Mouse (Mus musculus): ENCODE measurements around the gene Hadha. TPM values are rescaled to one million over a fixed set of nuclear protein-coding genes. Genes with fewer than 3 reads are reported as not detected.
A peak's percentile ranks its signal among the peaks of the same experiment; 100 is the strongest.

Gene Hadha
- total RNA-seq (2017) = 123 and 139 TPM in 2 replicates

DNA sequence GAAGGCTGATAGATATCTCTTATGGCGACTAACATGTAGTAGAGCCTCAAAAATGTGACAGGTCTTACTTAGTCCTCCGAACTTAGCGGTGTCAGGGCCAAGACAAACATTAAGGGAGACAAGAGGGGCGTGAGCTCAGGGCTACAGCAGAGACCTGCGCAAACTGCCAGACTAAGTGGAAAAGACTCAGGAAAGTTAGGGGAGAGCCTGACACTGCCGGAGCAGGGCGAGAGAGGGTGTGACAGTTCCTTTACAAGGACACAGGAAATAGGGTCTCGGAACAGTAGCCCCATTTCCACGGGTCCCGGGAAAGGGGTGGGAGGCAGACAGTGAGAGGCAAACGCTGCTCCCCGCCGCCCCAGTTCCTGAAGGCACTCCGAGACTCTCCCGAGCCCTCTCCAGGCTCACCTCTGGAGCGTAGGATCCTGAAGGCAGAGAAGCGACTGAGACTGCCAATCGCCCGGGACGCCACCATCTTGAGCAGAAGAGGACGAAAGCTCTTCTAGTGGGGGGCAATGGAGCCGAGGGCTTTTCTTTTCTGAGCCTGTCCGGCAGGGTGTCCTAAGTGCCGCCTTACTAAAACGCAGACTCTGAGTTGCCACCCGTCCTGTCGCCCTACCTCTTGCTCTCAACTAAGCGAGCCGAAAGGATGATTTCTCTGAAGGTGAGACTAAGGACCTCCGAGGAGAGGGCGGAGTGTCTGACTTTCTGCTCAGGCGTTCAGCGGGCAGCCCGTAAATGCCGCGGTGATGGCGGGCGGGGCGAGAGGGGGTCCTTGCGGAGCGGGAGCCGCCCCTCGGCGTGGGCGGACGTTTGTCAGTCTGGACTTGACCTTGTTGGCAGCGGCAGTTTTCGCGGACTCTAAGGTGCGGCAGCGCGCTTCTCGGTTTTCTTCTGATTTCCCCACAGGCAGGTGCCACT lies at the start of gene Hadha, which contains the start of gene Hadhb:
TSS of gene Hadha (minus strand) at position 689 of the 921 bp plus-strand sequence.
TSS of gene Hadhb (plus strand) at position 775 of the 921 bp plus-strand sequence.
- peak; percentile 90 to 91 for ATAC-seq (replicated peaks in 1 of 2; ENCODE audit: insufficient read depth in 1 of 2, low FRiP score in 2 of 2, low TSS enrichment in 1 of 2, low read depth in 1 of 2, poor library complexity in 2 of 2, severe bottlenecking in 2 of 2)

DNA sequence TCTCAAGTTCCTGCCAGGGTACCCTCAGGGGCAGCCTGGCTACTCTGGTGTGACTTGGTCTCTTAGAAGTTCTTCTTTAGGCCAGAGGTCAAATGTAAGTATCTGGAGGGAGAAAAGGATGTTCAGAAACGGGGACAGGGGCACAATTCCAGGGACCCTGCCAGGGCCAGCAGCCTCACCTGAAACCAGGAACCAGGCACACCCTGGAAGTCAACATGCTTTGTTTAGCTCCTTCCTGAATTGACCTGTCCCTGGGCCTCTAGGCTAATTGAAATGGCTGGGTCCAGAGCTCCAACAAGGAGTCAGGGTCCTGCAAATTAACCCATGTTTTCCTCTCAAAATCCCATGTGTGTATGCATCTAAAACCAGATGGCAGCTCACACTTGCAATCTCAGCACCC lies 49.5 kb upstream of the Hadha start:
- no peak for ATAC-seq (replicated peaks in 1 of 2; ENCODE audit: insufficient read depth in 1 of 2, low FRiP score in 2 of 2, low TSS enrichment in 1 of 2, low read depth in 1 of 2, poor library complexity in 2 of 2, severe bottlenecking in 2 of 2)

DNA sequence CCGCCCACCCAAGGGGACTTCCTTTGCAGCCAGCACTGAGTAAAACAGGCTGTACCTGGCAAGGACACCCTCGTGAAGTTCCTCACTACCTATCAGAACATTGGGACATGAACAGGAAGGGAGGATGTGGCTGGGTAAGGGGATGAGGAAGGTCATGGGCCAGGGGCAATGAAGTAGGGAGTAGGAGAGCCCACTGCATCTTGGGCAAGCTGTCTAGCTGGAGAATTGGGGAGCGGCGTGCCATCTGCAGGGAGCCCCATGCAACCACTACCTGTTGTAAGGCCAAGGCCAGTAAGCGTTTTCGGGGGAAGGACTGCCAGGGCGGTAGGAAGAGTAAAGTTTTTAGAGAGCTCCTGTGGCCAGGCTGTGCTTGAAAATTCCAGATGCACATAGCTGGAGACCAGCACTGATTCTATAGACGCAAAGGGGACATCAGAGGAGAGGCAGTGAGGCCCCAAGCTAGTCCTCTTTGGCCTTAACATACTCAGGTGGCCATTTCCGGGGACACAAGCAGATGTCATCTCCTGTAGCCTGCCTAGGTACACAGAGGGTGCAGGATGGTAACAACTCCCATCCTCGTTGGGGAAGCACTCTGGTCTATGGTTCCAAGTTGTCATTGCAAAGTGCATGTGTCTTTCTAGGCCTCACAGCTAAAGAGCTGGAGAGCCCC lies 48.4 kb upstream of the Hadha start:
- no peak for ATAC-seq (replicated peaks in 1 of 2; ENCODE audit: insufficient read depth in 1 of 2, low FRiP score in 2 of 2, low TSS enrichment in 1 of 2, low read depth in 1 of 2, poor library complexity in 2 of 2, severe bottlenecking in 2 of 2)

DNA sequence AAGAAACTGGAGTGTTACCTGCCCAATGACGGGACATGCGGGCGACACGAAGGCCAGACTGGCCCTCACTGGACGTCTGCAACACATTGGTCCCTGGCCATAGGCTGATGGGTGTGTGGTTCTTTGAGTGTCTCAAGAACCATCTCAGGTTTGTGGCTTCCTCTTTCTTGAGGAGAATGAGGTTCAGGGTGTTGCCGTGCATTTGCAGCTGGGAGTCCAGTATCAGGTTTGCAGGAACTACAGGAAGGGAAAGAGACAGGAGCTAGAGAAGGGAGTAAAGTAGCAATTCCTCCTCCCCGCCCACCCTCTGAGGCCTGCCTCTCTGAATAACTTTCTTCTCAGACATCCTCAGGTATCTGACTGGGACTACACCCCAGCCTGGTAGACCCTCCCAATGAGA lies 47.3 kb upstream of the Hadha start:
- ATAC-seq (replicated peaks in 1 of 2; ENCODE audit: insufficient read depth in 1 of 2, low FRiP score in 2 of 2, low TSS enrichment in 1 of 2, low read depth in 1 of 2, poor library complexity in 2 of 2, severe bottlenecking in 2 of 2) = no peak

DNA sequence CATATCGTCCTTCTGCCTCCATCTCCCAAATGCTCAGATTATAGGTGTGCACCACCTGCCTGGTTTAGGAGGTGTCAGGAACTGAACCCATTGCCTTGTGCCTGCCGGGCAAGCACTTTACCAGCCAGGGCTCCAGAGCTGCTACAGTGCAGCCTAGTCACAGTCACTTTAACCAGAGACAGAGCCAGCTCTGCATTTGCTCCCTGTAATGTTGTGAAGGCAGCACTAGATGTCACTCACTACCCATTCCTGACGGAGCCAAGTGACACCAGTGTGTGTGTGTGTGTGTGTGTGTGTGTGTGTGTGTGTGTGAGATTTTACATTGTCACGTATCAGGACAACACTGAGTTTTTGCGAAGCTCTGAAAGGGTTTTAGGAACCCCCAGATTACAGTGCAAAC lies 46.6 kb upstream of the Hadha start:
- no peak; a peak in 1 of 4 replicates for ATAC-seq (replicated peaks in 1 of 2; ENCODE audit: insufficient read depth in 1 of 2, low FRiP score in 2 of 2, low TSS enrichment in 1 of 2, low read depth in 1 of 2, poor library complexity in 2 of 2, severe bottlenecking in 2 of 2)

DNA sequence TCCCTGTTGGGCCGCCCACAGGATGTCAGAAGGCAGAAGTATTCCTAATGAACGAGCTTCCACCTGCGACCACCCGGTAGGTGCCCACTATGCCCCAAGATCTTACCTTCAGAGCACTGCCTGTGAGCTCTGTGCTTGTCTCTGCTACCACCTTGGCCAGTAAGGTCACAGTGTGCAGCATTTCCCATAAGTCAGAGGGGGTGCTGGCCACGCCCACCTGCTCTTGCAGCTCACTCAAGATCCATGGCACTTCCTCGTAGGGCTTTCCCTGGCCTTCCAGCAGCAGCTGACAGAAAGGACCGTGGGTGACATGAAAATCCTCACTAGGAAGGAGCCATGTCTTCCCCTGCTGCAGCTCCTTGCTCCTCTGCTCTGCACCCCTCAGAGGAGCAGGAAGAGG lies 43.3 kb upstream of the Hadha start:
- ATAC-seq (replicated peaks in 1 of 2; ENCODE audit: insufficient read depth in 1 of 2, low FRiP score in 2 of 2, low TSS enrichment in 1 of 2, low read depth in 1 of 2, poor library complexity in 2 of 2, severe bottlenecking in 2 of 2) = peak; percentile 61 to 71

DNA sequence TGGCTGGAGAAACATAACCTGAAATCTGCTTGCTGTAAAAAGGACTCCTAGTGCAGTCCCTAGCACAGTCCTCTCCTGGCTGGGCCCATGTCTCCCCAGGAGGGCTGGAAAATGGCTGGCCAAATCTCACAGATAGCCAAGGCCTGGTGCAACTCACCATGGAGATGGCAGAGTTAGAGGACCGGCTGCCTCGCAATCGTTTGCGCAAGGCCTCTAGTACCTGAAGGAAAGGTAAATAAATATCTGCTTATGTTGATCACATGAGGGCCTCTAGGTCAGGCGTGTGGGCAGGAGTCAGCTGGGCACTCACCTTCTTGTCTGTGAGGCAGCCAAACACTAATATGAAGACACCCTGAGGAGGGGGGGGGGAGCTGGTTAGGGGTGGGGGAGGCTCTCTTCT lies 40.4 kb upstream of the Hadha start:
- no peak for ATAC-seq (replicated peaks in 1 of 2; ENCODE audit: insufficient read depth in 1 of 2, low FRiP score in 2 of 2, low TSS enrichment in 1 of 2, low read depth in 1 of 2, poor library complexity in 2 of 2, severe bottlenecking in 2 of 2)

DNA sequence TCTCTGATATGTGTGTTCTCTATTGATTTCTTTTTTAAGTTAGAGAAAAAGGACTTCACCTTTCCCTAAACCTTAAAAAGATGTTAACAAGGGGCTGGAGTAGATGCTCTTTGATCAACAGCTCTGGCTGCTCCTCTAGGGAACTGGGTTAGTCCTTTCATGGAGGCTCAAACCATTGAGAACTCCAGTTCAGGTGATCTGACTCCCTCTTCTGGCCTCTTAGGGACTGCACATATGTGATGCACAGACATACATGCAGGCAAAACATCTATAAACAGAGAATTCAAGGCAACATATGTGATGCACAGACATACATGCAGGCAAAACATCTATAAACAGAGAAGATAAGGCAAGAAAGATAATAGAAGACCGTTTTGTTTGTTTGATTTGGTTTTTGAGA lies 37.5 kb upstream of the Hadha start:
- 0 out of 4 replicates have a peak, but pooled peaks of 1 of the 2 experiments have one; percentile 22 for ATAC-seq (replicated peaks in 1 of 2; ENCODE audit: insufficient read depth in 1 of 2, low FRiP score in 2 of 2, low TSS enrichment in 1 of 2, low read depth in 1 of 2, poor library complexity in 2 of 2, severe bottlenecking in 2 of 2)

DNA sequence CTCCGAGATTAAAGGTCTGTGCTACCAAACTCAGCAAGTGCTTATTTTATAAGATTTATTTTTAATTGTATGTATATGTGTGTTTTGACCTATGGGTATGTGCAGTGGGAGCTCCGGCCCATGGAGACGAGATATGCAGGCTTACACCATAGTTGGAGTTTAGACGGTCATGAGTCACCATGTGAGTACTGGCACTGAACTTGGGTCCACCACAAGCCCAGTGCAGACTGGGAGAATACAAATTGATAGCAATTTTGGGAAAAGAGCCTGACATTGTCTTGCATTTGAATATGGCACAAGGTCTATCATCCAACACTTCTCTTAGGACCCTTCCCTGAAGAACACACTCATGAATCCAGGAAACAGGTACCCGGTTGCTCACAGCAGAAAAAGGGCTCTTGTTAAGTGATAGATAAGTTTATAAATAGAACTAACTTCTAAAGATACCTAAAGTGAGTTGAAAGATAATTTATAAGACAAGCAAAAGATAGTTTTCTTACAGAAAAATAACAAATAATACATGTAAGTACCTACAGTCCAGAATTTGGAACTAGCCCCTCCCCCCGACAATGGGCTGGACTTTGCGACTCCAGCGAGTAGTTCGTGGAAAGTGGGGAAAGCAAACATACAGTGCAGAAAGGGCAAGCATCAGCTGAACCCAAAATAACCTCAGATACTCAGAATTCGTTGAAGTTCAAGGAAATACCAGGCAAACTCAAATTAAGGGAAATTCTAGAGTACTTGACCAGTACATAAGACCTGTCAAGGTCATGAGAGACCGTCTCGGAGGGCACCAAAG lies 32.9 kb upstream of the Hadha start:
- no peak for ATAC-seq (replicated peaks in 1 of 2; ENCODE audit: insufficient read depth in 1 of 2, low FRiP score in 2 of 2, low TSS enrichment in 1 of 2, low read depth in 1 of 2, poor library complexity in 2 of 2, severe bottlenecking in 2 of 2)

DNA sequence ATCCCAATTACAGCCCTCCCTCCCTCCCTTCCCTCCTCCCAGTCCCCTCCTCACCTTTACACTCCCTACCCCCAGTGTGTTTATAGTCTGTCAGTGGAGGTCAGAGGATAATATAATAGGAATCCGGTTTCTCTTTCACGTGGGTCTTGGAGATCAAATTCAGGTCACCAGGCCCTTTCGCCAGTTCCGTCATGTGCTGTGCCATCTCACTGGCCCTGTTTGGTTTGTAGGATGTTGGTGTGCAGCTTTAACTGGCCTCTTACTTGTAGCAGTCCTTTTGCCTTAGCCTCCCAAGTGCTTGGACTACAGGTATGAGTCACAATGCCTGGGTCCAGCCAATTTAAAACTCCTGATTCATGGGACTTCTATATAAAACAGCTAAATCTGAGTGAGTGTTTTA lies 20.8 kb upstream of the Hadha start:
- ATAC-seq (replicated peaks in 1 of 2; ENCODE audit: insufficient read depth in 1 of 2, low FRiP score in 2 of 2, low TSS enrichment in 1 of 2, low read depth in 1 of 2, poor library complexity in 2 of 2, severe bottlenecking in 2 of 2) = no peak

DNA sequence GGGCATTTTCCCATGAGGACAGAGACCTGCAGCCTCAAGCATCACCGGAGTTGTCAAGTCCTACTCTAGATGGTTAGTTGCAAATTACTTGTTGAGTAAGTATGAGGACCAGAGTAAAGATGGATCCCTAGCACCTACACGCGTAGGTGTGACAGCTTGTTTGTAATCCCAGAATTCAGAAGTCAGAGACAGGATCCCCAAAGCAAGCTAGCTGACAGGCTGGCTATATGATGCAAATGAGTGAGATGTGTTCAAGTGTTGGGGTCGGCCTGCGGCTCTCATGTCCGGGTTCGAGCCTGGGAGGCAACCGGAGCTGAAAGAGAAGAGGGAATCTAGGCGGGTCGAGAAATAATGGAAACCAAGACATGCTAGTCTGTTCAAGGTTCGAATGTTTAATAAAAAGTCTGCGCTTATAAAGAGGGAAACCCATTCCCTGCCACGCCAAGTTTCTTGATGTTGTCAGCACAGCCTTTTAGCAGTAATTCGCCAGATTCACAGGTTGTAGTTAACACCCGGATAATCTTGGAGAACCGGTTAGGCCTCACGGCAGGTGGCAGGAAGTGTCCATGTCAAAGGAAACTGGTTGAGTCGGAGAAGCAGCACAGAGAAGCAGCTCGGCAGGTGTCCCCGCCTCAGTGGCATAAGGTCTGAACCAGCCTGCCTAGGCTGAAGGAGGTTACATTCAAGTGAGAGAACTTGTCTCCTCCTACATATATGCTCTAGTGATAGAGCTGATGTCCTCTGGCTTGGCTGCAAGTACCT lies 18.1 kb upstream of the Hadha start:
- no peak for ATAC-seq (replicated peaks in 1 of 2; ENCODE audit: insufficient read depth in 1 of 2, low FRiP score in 2 of 2, low TSS enrichment in 1 of 2, low read depth in 1 of 2, poor library complexity in 2 of 2, severe bottlenecking in 2 of 2)

DNA sequence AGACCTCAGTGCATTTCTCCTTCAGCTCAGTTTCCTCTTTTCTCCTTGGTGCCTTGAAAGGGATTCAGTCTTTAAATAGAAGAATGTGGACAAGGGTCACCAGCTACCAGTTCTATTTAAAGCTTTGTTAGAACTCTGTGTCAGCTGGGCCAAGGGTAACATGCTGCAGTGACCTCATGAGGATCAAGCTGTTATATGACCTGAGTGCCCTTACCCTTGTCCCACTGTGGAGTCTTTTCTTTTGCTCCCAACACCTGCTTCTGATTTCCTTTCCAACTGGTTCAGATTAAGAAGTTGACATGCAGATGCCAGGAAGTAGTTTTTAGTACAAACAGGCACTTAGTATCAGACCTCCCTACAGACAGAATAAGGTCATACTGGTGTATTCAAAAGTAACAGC lies 17.2 kb upstream of the Hadha start:
- ATAC-seq (replicated peaks in 1 of 2; ENCODE audit: insufficient read depth in 1 of 2, low FRiP score in 2 of 2, low TSS enrichment in 1 of 2, low read depth in 1 of 2, poor library complexity in 2 of 2, severe bottlenecking in 2 of 2) = no peak

DNA sequence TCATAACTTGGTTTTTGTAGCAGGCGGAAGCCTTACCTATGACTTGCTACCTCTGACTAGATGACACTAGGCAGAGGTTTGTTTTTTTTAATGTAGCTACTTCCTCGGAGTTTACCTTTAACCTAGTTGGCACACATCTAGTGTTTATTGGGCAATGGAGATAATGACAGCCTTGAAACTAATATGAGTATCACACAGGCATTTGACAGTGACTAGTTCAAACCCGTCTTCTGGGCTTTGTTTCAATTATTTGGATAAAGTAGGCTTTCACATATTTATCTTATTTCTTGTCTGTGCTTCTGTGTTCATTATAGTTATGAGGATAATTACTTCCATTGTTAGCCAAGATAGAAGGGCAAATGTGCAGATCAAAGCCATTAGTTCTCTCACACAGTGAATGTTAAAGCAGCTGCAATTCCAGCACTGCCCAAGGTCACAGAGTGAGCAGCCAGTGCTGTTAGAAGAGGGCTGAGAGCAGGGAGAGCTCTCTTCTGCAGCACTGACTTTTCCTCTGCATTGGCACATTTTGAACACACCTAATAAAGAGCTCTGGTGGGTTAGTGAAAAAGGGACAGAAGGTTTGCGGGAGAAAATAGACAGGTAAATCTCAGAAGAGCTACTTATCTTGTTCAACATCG lies 15.5 kb upstream of the Hadha start:
- no peak for ATAC-seq (replicated peaks in 1 of 2; ENCODE audit: insufficient read depth in 1 of 2, low FRiP score in 2 of 2, low TSS enrichment in 1 of 2, low read depth in 1 of 2, poor library complexity in 2 of 2, severe bottlenecking in 2 of 2)

DNA sequence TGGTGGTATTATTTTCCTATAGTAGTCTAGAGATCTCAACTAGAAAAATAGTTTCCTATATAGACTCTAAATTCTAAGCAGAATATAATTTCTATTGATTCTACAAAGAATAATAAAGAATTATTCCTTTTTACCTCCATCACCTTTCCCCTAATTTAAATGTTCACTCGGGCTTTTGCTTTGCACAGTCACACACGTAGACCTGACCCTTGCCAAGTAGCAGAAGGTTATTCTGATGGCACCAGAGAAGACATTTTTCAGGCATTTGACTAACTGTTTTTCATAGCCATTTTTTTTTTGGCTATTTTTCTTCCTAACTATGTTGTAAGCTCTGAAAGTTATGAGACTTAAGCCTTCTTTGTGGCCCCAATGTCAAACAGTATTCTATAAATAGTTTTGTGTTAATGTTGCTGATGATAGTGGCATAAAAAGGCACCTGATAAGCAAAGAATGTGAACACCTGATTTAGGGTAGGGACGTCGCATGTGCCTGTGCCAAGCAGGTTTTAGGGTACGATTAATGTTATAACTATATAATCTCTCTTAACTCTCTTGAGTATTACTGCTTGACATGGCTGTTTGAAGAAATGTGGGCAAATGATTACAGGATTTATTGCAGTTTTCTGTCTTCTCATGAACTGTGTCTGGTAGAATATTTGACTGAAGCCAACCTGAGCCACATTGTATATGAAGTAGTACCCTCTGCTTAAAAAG lies 10.4 kb upstream of the Hadha start:
- no peak for ATAC-seq (replicated peaks in 1 of 2; ENCODE audit: insufficient read depth in 1 of 2, low FRiP score in 2 of 2, low TSS enrichment in 1 of 2, low read depth in 1 of 2, poor library complexity in 2 of 2, severe bottlenecking in 2 of 2)

DNA sequence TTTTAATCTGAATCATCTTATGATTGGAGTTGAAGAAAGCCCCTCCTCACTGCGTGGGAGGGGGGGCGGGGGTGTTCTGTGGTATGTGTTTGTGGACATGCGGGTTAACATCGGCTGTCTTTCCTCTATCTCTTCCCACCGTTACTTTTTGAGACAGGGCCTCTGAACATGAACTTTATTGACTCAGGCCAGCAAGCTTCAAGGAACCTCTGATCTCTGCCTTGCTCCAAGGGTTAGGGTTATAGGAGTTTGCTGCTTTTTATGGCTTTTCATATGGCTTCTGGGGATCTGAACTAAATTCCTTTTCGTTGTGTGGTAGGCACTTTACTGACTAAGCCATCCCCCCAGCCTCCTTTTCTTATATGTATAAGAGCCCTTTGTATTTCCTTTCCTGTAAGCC lies 7.4 kb upstream of the Hadha start:
- ATAC-seq (replicated peaks in 1 of 2; ENCODE audit: insufficient read depth in 1 of 2, low FRiP score in 2 of 2, low TSS enrichment in 1 of 2, low read depth in 1 of 2, poor library complexity in 2 of 2, severe bottlenecking in 2 of 2) = no peak

DNA sequence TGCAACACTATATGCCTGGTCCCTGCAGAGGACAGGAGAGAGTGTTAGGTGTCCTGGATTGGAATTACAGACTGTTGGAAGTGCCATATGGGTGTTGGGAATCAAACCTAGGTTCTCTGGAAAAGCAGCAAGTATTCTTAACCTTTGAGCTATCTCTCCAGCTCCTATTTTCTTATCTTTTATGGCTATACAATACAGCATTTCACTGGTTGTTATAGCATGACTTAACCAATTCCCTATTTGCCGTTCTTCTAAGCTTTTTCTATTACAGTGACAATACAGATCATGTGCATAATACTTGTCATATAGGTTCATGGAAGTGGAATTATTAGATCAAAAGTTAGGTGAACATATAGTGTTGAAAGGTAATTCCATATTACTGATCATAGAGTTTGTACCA lies 6.9 kb upstream of the Hadha start:
- no peak for ATAC-seq (replicated peaks in 1 of 2; ENCODE audit: insufficient read depth in 1 of 2, low FRiP score in 2 of 2, low TSS enrichment in 1 of 2, low read depth in 1 of 2, poor library complexity in 2 of 2, severe bottlenecking in 2 of 2)
